Mouse (Mus musculus): Measurements from ENCODE around the gene Wdr5. TPM values are rescaled to one million over a fixed set of nuclear protein-coding genes. Genes with fewer than 3 reads are reported as not detected.

The Wdr5 gene
- 67.3 and 70.5 TPM in 2 replicates for polyA plus RNA-seq (2015; fragmentation: Nextera tagmentation; extraction: Ambion mirVana)

DNA sequence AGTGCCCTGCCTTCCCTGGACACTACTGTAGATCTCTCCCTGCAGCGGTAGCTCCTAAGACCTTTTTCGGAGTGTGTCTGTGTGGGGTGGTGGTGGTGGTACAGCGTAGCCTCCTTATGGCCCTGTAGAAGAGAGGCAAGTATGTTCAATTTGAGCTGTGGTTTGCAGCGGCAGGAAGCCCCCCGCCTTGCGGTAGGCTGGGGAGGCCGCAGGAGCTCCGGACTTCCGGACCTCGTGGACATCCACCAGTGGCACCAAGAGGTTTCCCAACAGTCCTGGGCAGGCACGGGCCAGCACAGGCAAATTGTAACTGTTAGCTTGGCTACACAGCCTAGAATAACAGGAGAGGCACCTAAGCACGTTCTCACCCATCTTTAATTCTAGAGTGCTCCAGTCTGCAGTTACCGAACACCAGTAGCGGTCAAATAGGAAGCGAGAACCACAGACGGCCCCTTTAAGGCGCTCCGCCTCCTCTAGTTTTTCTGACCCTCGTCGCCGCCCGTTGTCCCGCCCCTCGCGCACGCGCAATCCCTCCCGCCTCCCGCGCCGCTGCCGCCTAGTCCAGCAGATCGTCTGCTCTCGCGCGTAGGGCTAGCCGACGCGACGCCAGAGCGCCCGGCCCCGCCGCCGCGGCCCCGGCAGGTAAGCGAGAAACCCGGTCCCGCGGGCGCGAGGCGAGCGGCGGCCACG lies at the start of gene Wdr5:
Wdr5 (plus strand) TSS at position 519 of the 690 bp plus-strand sequence.
- under 1% methylated on average over 57 of the region's 57 CpGs for WGBS
- Histone ChIP-seq H3K36me3 (ENCODE audit: insufficient read depth, low read length) (peaks cover 16% of the 10 kb centered on the region), H3K9me3 (ENCODE audit: low read length) (no peaks in the 10 kb centered on the region), H3K4me3 (ENCODE audit: low read length) (peak within 1 kb of the TSS; percentile 98), H3K27me3 (ENCODE audit: insufficient read depth, low read length) (no peaks in the 10 kb centered on the region), H3K4me2 (replicated peaks; ENCODE audit: low read depth, low read length) (peak within 1 kb of the TSS; percentile 81), H3K9ac (replicated peaks; ENCODE audit: low read length) (peak within 1 kb of the TSS; percentile 95), H3K27ac (ENCODE audit: low read length) (peak within 1 kb of the TSS; percentile 91), H3K4me1 (ENCODE audit: insufficient read depth, low read length) (peaks cover 29% of the 10 kb centered on the region)
- ATAC-seq (ENCODE audit: low FRiP score, low TSS enrichment), result peak; percentile 91

DNA sequence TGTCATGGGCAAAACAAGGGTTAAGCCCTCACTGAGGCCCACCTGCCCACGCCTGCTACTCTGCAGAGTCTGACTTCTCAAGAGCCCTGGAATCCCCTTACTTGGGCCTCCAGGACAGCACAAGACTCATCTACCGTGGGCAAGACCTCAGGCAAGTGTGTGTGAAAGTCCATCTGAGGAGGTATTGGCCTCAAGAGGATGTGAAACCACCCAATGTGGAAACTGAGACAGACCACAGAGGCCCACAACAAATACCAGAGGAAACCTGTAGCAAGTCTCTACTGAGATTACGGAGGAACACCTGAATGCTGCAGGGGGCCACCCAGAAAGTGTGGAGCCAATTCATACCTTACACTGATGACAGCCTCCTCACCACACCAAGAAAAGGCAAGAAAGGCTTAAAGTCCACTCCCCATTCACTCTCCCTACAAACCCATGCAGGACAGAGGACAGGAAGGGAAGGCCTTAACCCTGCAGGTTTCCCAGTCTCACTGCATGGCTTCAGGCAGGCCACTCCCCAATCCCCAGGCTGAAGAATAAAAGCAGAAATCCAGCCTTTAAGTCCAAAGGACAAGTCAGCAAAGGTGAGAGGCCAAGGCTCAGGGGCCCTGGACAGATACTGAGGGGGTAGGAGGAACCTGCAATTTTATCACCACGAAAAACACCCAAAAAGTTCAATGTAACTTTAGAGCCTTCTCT lies 45.5 kb upstream of the Wdr5 start:
- H3K4me3 ChIP-seq (ENCODE audit: low read length), result no peak overlapping the region
- no peak overlapping the region for H3K9ac ChIP-seq (replicated peaks; ENCODE audit: low read length)
- no peaks in the 10 kb centered on the region for H3K9me3 ChIP-seq (ENCODE audit: low read length)
- no peaks in the 10 kb centered on the region for H3K27me3 ChIP-seq (ENCODE audit: insufficient read depth, low read length)
- no peak overlapping the region for H3K27ac ChIP-seq (ENCODE audit: low read length)
- H3K4me1 ChIP-seq (ENCODE audit: insufficient read depth, low read length), result peaks cover 49% of the 10 kb centered on the region
- no peak overlapping the region for H3K4me2 ChIP-seq (replicated peaks; ENCODE audit: low read depth, low read length)
- H3K36me3 ChIP-seq (ENCODE audit: insufficient read depth, low read length), result 0 out of 2 replicates have a peak, but pooled peaks cover 3% of the 10 kb centered on the region
- ATAC-seq (ENCODE audit: low FRiP score, low TSS enrichment), result no peak
- WGBS, result 62% methylated on average over 4 of the region's 4 CpGs

DNA sequence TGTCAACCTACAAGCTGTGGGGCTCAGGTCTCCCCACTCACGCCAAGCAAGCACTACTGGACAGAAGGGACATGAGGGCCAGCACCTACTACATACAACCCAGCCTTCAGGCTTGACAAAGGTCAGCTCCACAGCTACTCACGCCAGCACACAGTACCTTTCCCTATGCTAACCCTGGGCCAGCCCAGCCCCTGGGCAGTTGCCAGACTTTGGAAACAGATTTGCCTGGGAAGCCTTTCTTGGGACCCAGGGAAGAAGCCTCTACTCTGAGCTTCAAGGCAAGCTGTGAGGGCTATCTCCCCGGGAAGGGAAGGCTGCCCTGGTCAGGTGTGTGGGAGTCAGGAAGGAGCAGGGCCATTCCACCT lies 45.0 kb upstream of the Wdr5 start:
- ATAC-seq (ENCODE audit: low FRiP score, low TSS enrichment), result no peak
- Histone ChIP-seq H3K4me1 (ENCODE audit: insufficient read depth, low read length) (peaks cover 49% of the 10 kb centered on the region), H3K9me3 (ENCODE audit: low read length) (no peaks in the 10 kb centered on the region), H3K9ac (replicated peaks; ENCODE audit: low read length) (no peak overlapping the region), H3K27me3 (ENCODE audit: insufficient read depth, low read length) (no peaks in the 10 kb centered on the region), H3K4me2 (replicated peaks; ENCODE audit: low read depth, low read length) (no peak overlapping the region), H3K4me3 (ENCODE audit: low read length) (no peak overlapping the region), H3K27ac (ENCODE audit: low read length) (no peak overlapping the region), H3K36me3 (ENCODE audit: insufficient read depth, low read length) (no peaks in the 10 kb centered on the region)
- 42% methylated on average over 3 of the region's 3 CpGs for WGBS

DNA sequence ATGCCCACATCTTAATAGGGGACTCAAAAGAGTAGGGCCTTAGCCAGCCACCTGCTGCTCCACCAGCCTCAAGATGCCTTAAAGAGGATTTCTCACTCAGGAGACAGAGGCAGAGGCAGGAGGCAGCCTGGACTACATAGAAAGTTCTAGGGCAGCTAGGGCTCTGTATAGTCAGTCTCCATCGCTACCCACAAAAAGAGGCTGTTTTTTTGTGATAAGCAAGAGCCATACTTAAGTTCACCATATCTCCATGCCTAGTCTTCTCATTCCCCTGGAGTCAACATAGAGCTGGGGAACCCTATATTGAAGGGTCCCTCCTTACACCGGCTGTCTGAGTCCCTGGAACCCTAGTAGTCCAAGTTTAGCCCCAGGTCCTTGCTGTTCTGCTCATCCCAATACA lies 44.4 kb upstream of the Wdr5 start:
- WGBS, result 95% methylated on average over 2 of the region's 2 CpGs

DNA sequence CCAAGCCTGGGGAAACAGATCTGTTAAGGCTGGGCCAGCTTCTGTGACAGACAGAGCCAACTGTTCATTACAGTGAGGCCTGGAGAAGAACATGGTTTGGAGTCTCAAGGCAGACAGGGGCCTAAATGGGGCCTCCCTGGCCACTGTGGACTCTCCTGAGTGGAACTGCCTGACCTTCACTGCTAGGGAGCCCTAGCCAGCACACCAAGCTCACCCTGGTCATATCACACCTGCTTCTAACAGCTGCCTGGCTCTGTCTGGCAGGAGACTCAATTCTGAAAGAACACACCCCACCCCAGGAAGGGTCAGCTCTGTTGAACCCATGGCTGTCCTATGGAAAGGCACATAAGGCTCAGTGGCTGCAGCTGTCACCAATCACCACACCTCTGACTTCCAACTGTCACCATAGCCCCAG lies 43.8 kb upstream of the Wdr5 start:
- H3K4me2 ChIP-seq (replicated peaks; ENCODE audit: low read depth, low read length), result no peak overlapping the region
- no peak overlapping the region for H3K27ac ChIP-seq (ENCODE audit: low read length)
- H3K9me3 ChIP-seq (ENCODE audit: low read length), result no peaks in the 10 kb centered on the region
- no peak overlapping the region for H3K4me3 ChIP-seq (ENCODE audit: low read length)
- no peaks in the 10 kb centered on the region for H3K36me3 ChIP-seq (ENCODE audit: insufficient read depth, low read length)
- no peak for ATAC-seq (ENCODE audit: low FRiP score, low TSS enrichment)
- H3K9ac ChIP-seq (replicated peaks; ENCODE audit: low read length), result no peak overlapping the region
- H3K27me3 ChIP-seq (ENCODE audit: insufficient read depth, low read length), result no peaks in the 10 kb centered on the region
- peaks cover 49% of the 10 kb centered on the region for H3K4me1 ChIP-seq (ENCODE audit: insufficient read depth, low read length)

More for the DNA sequence above, 44.4 kb upstream of the Wdr5 start:
- H3K9me3 ChIP-seq (ENCODE audit: low read length), result no peaks in the 10 kb centered on the region
- ATAC-seq (ENCODE audit: low FRiP score, low TSS enrichment), result no peak
- no peak overlapping the region for H3K27ac ChIP-seq (ENCODE audit: low read length)
- no peak overlapping the region for H3K4me2 ChIP-seq (replicated peaks; ENCODE audit: low read depth, low read length)
- H3K27me3 ChIP-seq (ENCODE audit: insufficient read depth, low read length), result no peaks in the 10 kb centered on the region
- H3K4me1 ChIP-seq (ENCODE audit: insufficient read depth, low read length), result peaks cover 49% of the 10 kb centered on the region
- no peaks in the 10 kb centered on the region for H3K36me3 ChIP-seq (ENCODE audit: insufficient read depth, low read length)
- no peak overlapping the region for H3K9ac ChIP-seq (replicated peaks; ENCODE audit: low read length)
- no peak overlapping the region for H3K4me3 ChIP-seq (ENCODE audit: low read length)

DNA sequence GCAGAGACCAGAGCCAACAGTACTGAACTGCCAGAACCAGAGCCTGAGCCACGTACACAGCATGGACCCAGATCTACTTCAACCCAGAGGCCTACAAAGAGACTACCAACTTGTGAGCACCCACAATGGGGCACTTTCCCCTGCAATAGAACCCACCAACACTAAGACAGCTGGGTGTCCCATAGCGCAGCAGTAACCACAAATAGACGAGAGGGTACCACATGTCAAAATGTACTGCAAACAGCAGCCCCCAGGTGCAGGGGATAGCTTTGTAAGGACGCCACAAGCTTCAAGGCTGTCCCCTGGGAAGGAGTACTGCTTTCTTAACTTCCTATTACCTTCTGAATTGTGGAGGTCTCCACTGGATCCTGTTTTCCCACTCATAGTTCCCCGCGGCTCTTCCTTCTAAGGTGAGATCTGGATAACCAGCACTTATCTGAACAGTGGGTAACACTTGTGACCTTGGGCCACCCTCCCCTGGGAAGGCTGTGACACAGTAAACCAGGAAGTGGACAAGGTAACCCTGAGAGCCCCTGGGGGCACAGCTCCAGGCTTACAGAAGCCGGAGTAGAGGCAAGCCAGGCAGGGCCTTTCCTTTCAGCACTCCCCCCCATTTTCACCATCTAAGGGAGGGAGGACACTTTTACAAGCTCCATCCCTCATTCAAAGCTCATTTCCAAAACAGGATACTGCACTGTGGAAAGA lies 41.7 kb upstream of the Wdr5 start:
- Histone ChIP-seq H3K4me2 (replicated peaks; ENCODE audit: low read depth, low read length) (peak overlapping the region; percentile 84), H3K36me3 (ENCODE audit: insufficient read depth, low read length) (no peaks in the 10 kb centered on the region), H3K9me3 (ENCODE audit: low read length) (no peaks in the 10 kb centered on the region), H3K9ac (replicated peaks; ENCODE audit: low read length) (peak overlapping the region; percentile 97), H3K4me3 (ENCODE audit: low read length) (peak overlapping the region; percentile 87), H3K4me1 (ENCODE audit: insufficient read depth, low read length) (peaks cover 57% of the 10 kb centered on the region), H3K27me3 (ENCODE audit: insufficient read depth, low read length) (no peaks in the 10 kb centered on the region), H3K27ac (ENCODE audit: low read length) (no peak overlapping the region)
- 56% methylated on average over 7 of the region's 7 CpGs for WGBS
- ATAC-seq (ENCODE audit: low FRiP score, low TSS enrichment), result no peak

DNA sequence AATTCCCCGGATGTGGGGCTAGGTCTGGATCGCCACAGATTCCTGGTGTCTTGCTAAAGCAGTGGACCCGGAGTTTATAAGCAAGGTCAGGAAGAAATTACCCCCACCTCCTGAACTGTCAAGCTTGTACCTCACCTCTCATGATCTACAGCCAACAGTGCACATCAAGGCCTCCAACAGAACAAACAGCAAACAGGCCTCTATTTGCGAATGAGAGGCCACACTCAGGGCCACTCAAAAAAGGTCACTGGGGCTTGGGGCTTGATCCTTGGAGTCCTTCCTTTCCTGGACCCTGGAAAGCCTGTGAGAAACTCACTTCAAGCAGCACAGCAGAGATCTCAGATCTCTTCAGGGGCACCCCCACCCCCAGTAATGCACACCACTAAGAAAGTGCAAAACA lies 41.0 kb upstream of the Wdr5 start:
- peaks cover 57% of the 10 kb centered on the region for H3K4me1 ChIP-seq (ENCODE audit: insufficient read depth, low read length)
- 7% methylated on average over 4 of the region's 4 CpGs for WGBS

DNA sequence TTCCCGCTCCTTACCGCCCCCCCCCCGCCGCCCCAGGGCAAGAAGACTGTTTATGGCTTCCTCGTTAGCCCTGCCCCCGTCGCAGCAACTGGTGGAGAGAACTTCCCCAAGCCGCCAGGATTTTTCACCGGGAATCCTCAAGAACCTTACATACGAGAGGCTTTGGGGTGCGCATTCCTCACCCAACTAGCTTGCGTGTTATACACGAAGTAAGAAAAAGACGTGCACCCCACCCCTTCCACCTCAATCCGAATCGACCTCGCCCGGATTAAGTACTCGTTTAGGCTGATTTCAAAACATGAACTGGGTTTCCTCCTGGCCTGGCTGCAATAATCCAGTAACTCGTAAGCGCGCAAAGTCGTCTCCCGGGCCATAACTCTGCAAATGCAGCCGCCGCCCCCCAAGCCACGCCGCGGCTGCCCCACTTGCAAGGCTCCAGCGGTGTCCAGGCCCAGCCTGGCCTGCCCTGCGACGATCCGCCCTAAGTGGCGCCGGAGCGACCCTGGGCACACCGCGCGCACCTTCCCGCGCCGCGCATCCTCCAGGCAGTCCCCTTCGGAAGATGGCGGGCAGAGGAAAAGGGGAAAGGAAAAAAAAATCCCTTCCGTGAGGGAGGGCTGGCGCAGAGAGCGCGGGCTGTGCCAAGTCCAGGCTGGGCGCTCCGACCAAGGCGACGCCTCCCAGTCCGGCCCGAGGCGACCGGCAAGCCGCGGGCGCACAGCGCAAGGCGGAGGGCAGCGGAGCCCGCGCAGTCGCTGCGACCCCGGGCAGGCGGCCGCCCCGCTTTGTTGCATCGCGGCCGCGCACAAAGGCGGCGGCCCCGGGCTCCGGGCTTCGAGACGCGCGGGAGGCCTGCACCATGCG lies 40.1 kb upstream of the Wdr5 start:
- no peaks in the 10 kb centered on the region for H3K27me3 ChIP-seq (ENCODE audit: insufficient read depth, low read length)
- H3K9ac ChIP-seq (replicated peaks; ENCODE audit: low read length), result peak overlapping the region; percentile 97
- peak overlapping the region; percentile 84 for H3K4me2 ChIP-seq (replicated peaks; ENCODE audit: low read depth, low read length)
- peak overlapping the region; percentile 97 for H3K27ac ChIP-seq (ENCODE audit: low read length)
- peak; percentile 24 for ATAC-seq (ENCODE audit: low FRiP score, low TSS enrichment)
- H3K9me3 ChIP-seq (ENCODE audit: low read length), result no peaks in the 10 kb centered on the region
- under 1% methylated on average over 80 of the region's 84 CpGs for WGBS
- H3K36me3 ChIP-seq (ENCODE audit: insufficient read depth, low read length), result no peaks in the 10 kb centered on the region
- H3K4me1 ChIP-seq (ENCODE audit: insufficient read depth, low read length), result peaks cover 52% of the 10 kb centered on the region
- peak overlapping the region; percentile 87 for H3K4me3 ChIP-seq (ENCODE audit: low read length)

More for the DNA sequence above, 41.0 kb upstream of the Wdr5 start:
- Histone ChIP-seq H3K36me3 (ENCODE audit: insufficient read depth, low read length) (no peaks in the 10 kb centered on the region), H3K9ac (replicated peaks; ENCODE audit: low read length) (peak overlapping the region; percentile 97), H3K27ac (ENCODE audit: low read length) (no peak overlapping the region), H3K4me3 (ENCODE audit: low read length) (peak overlapping the region; percentile 87), H3K27me3 (ENCODE audit: insufficient read depth, low read length) (no peaks in the 10 kb centered on the region), H3K4me2 (replicated peaks; ENCODE audit: low read depth, low read length) (peak overlapping the region; percentile 84), H3K9me3 (ENCODE audit: low read length) (no peaks in the 10 kb centered on the region)
- no peak for ATAC-seq (ENCODE audit: low FRiP score, low TSS enrichment)

DNA sequence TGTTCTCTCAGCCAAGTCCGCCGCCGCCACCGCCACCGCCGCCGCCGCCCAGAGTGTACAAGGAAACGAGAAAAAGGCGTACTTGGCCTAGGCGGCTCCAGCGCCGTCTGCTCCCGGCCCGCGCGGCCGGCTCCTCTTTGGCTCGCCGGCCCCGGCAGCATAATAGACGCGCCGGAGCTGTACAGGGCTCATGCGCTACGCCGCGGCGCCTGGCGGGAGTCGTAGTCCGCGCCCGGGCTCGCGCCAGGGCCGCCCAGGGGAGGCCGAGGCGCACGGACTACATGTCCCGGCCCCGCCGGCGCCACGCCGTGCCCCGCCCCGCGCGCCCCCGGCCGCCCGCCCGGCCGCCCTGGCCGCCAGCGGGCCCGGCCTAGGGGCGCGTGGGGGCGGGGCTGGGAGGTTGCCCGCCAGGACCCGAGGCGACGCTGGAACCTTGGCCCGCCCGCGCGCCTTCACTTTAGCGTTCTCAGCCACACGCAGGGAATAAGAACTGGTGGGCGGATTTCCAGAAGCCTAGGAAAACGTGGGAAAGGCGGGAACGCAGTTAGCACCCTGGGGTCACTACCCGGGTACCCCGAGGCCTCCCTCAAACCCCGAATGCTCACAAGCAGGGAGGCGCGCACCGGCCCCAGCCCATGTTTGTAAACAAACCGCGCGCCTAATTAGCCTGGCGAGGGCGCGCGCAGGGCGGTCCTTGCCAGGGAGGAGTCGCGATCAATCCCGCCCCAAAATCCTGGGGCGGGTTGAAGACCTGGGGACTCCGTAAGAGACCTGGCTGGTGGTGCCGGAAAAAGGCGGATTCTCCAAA lies 39.3 kb upstream of the Wdr5 start:
- Histone ChIP-seq H3K4me2 (replicated peaks; ENCODE audit: low read depth, low read length) (peak overlapping the region; percentile 84), H3K9me3 (ENCODE audit: low read length) (no peaks in the 10 kb centered on the region), H3K27ac (ENCODE audit: low read length) (peak overlapping the region; percentile 97), H3K36me3 (ENCODE audit: insufficient read depth, low read length) (no peaks in the 10 kb centered on the region), H3K9ac (replicated peaks; ENCODE audit: low read length) (peak overlapping the region; percentile 97), H3K27me3 (ENCODE audit: insufficient read depth, low read length) (no peaks in the 10 kb centered on the region), H3K4me3 (ENCODE audit: low read length) (peak overlapping the region; percentile 87), H3K4me1 (ENCODE audit: insufficient read depth, low read length) (peaks cover 44% of the 10 kb centered on the region)
- ATAC-seq (ENCODE audit: low FRiP score, low TSS enrichment), result peak; percentile 99
- WGBS, result under 1% methylated on average over 87 of the region's 96 CpGs
